Mouse (Mus musculus): ENCODE data around the gene Hmgcs2. TPM values are rescaled to one million over a fixed set of nuclear protein-coding genes. Genes with fewer than 3 reads are reported as not detected.

Gene Hmgcs2
- total RNA-seq (2014; rRNA removed), result 23.9 and 30.5 TPM in 2 replicates
- polyA plus RNA-seq (2015; fragmentation: Nextera tagmentation; extraction: Ambion mirVana), result 40.2 and 42.2 TPM in 2 replicates

DNA sequence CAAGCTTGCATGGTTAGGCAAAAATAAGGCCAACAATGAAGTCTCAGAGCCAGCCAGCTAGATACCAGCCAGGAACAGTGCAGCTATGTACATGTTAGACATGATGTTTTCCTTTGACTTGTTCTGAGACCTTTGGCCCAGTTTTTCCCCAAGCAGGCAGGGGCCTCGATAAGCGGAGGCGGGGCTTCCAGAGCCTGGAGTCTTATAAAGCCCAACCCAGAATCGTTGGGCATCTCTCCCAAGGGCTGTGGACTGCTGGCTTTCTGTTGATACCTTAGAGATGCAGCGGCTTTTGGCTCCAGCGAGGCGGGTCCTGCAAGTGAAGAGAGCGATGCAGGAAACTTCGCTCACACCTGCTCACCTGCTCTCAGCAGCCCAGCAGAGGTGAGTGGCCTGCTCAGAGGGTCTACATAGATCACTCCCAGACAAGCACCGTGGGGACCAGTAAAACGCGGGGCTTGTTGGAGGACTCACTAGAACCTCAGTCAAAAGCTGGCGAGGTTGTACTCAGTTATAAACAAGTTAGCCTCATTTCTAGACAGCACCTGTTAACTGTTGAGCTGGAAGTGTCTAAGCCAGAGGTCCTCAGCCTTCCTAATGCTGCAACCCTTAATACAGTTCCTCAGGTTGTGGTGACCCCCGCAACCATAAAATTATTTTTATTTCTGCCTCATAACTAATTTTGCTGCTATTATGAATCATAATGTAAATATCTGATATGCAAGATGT is at the start of gene Hmgcs2:
Gene Hmgcs2 (plus strand): TSS at position 232 of the 729 bp plus-strand sequence.
- no peak for TF ChIP-seq CTCF (IDR thresholded peaks at IDR 0.05; ENCODE audit: low read depth)
- DNase-seq (ENCODE audit: low spot score) (peak; percentile 34), ATAC-seq (peak; percentile 64)
- Histone ChIP-seq H3K4me1 (ENCODE audit: insufficient read depth, low read length) (no peaks in the 10 kb centered on the region), H3K27ac (peak within 1 kb of the TSS; percentile 27), H3K9me3 (ENCODE audit: low read length) (no peaks in the 10 kb centered on the region), H3K27me3 (ENCODE audit: insufficient read depth, low read length) (no peaks in the 10 kb centered on the region), H3K36me3 (ENCODE audit: insufficient read depth, low read length) (no peaks in the 10 kb centered on the region), H3K4me2 (ENCODE audit: low read depth, low read length) (peak within 1 kb of the TSS; percentile 27; the same call in 1 of the 2 replicates), H3K4me3 (ENCODE audit: low read length) (peak within 1 kb of the TSS; percentile 8; the same call in 1 of the 2 replicates), H3K9ac (replicated peaks; ENCODE audit: low read length) (no peak within 1 kb of the TSS)
- 59% methylated on average over 14 of the region's 14 CpGs for WGBS

DNA sequence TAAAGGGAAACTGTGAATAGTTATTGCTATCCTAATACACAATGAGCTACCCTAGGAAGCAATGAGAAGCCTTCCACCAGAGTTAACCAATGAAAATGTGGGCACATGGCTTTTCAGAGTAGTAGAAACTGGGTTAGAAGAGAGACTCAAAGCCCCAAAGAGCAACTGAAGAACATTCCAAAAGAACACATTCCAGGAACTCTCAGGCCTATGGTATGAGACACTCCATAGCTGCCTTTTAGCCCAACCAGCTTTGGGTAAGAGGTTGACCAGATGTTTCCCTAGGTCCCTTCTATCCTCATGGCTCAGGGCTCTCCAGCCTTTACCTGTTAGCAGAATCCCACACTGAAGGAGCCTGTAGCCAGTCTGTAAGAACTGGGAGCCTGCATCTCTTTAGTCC is 46.7 kb upstream of the Hmgcs2 start:
- Histone ChIP-seq H3K4me2 (ENCODE audit: low read depth, low read length) (no peak overlapping the region), H3K9ac (replicated peaks; ENCODE audit: low read length) (no peak overlapping the region), H3K27me3 (ENCODE audit: insufficient read depth, low read length) (no peaks in the 10 kb centered on the region), H3K27ac (no peak overlapping the region), H3K36me3 (ENCODE audit: insufficient read depth, low read length) (no peaks in the 10 kb centered on the region), H3K4me1 (ENCODE audit: insufficient read depth, low read length) (no peaks in the 10 kb centered on the region), H3K4me3 (ENCODE audit: low read length) (no peak overlapping the region), H3K9me3 (ENCODE audit: low read length) (no peaks in the 10 kb centered on the region)
- DNase-seq (ENCODE audit: low spot score) (no peak), ATAC-seq (no peak)
- no peak for TF ChIP-seq CTCF (IDR thresholded peaks at IDR 0.05; ENCODE audit: low read depth)

DNA sequence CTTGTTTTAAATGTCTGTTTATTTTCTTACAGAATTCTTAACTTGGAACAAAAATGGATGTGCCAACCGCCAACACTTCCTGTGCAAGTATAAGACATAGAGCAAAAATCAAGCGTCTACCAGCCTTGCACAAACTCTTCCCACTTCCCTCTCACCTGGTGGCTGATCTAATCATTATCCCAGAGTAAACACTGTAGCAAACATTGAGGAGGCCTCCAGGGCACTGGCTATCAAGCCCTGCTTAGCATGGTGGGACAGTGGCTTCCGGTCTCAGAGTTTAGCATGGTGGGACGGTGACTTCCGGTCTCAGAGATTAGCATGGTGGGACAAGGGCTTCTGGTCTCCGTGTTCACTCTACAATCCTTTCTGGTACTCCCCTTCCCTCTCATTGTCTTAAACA is 44.0 kb upstream of the Hmgcs2 start:
- WGBS, result 92% methylated on average over 6 of the region's 6 CpGs

DNA sequence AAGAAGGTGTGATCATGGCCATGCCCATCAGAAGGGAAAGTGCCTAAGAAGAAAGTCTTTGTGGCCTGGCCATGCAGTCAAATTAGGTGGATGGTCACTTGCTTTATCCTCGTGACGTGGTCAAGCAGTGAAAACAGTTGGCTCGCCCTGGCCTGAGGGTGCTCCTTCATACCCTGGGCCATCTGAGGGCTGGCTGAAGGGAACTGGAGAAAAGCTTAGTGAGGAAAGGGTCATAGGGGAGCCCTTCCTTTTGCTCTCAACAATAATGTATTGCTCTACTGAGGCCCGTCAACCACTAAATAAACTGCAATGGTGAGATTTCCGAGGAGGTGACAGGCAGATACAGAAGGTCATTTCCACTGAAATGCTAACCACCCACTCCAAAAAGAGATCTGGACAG is 43.0 kb upstream of the Hmgcs2 start:
- no peak for TF ChIP-seq CTCF (IDR thresholded peaks at IDR 0.05; ENCODE audit: low read depth)
- Histone ChIP-seq H3K27me3 (ENCODE audit: insufficient read depth, low read length) (no peaks in the 10 kb centered on the region), H3K36me3 (ENCODE audit: insufficient read depth, low read length) (no peaks in the 10 kb centered on the region), H3K27ac (no peak overlapping the region), H3K4me1 (ENCODE audit: insufficient read depth, low read length) (no peaks in the 10 kb centered on the region), H3K4me3 (ENCODE audit: low read length) (no peak overlapping the region), H3K4me2 (ENCODE audit: low read depth, low read length) (no peak overlapping the region), H3K9me3 (ENCODE audit: low read length) (no peaks in the 10 kb centered on the region), H3K9ac (replicated peaks; ENCODE audit: low read length) (no peak overlapping the region)
- ATAC-seq (no peak), DNase-seq (ENCODE audit: low spot score) (no peak)
- WGBS, result 73% methylated on average over 5 of the region's 5 CpGs

More for the DNA sequence above, 44.0 kb upstream of the Hmgcs2 start:
- no peaks in the 10 kb centered on the region for H3K27me3 ChIP-seq (ENCODE audit: insufficient read depth, low read length)
- no peak overlapping the region for H3K4me2 ChIP-seq (ENCODE audit: low read depth, low read length)
- no peak overlapping the region for H3K9ac ChIP-seq (replicated peaks; ENCODE audit: low read length)
- no peak overlapping the region for H3K4me3 ChIP-seq (ENCODE audit: low read length)
- no peak for TF ChIP-seq CTCF (IDR thresholded peaks at IDR 0.05; ENCODE audit: low read depth)
- ATAC-seq, result no peak
- no peak overlapping the region for H3K27ac ChIP-seq
- H3K36me3 ChIP-seq (ENCODE audit: insufficient read depth, low read length), result no peaks in the 10 kb centered on the region
- DNase-seq (ENCODE audit: low spot score), result no peak
- no peaks in the 10 kb centered on the region for H3K9me3 ChIP-seq (ENCODE audit: low read length)
- no peaks in the 10 kb centered on the region for H3K4me1 ChIP-seq (ENCODE audit: insufficient read depth, low read length)

DNA sequence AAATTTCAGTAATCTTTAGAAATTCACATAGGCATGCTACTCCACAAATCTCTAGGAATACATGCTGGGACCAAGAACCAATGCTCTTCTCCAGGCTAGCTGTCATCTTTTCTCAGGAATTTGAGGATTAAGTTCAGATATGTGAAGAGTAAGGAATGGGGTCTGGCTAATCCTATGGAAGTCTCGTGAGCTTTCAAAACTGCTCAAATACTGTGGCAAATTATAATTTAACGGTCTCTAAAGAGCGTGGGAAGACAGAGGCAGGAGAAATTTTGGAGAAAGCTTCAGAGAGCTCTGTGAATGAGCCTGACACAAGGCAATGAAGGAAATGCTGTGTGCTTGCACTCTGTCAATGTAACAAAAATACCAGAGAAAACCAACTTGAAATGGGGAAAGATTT is 42.1 kb upstream of the Hmgcs2 start:
- no peak overlapping the region for H3K9ac ChIP-seq (replicated peaks; ENCODE audit: low read length)
- no peak overlapping the region for H3K4me2 ChIP-seq (ENCODE audit: low read depth, low read length)
- 44% methylated on average over 3 of the region's 3 CpGs for WGBS
- no peak for DNase-seq (ENCODE audit: low spot score)
- H3K27ac ChIP-seq, result no peak overlapping the region
- no peak overlapping the region for H3K4me3 ChIP-seq (ENCODE audit: low read length)
- no peaks in the 10 kb centered on the region for H3K4me1 ChIP-seq (ENCODE audit: insufficient read depth, low read length)
- H3K9me3 ChIP-seq (ENCODE audit: low read length), result no peaks in the 10 kb centered on the region
- ATAC-seq, result no peak
- no peaks in the 10 kb centered on the region for H3K27me3 ChIP-seq (ENCODE audit: insufficient read depth, low read length)
- no peak for TF ChIP-seq CTCF (IDR thresholded peaks at IDR 0.05; ENCODE audit: low read depth)
- no peaks in the 10 kb centered on the region for H3K36me3 ChIP-seq (ENCODE audit: insufficient read depth, low read length)

DNA sequence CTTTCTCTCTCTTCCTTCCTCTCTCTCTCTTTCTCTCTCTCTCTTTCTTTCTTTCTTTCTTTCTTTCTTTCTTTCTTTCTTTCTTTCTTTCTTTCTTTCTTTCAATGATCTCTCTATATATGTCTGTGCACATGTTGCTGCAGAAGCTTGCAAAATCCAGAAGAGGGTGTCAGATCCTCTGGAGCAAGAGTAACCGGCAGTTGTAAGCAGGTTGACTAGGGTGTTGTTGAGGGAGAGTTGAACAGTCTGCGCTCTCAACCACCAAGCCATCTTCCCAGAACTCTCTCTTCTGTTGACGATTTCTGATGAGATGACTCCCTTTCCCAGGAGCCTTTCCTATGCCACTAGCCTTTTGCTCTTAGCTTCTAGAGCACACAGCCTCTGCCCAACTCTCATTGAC is 38.2 kb upstream of the Hmgcs2 start:
- DNase-seq (ENCODE audit: low spot score), result no peak
- ATAC-seq, result no peak
- H3K36me3 ChIP-seq (ENCODE audit: insufficient read depth, low read length), result no peaks in the 10 kb centered on the region
- WGBS, result 77% methylated on average over 3 of the region's 3 CpGs
- no peak overlapping the region for H3K27ac ChIP-seq
- no peaks in the 10 kb centered on the region for H3K27me3 ChIP-seq (ENCODE audit: insufficient read depth, low read length)
- no peaks in the 10 kb centered on the region for H3K9me3 ChIP-seq (ENCODE audit: low read length)
- H3K4me2 ChIP-seq (ENCODE audit: low read depth, low read length), result no peak overlapping the region
- H3K9ac ChIP-seq (replicated peaks; ENCODE audit: low read length), result no peak overlapping the region
- no peak overlapping the region for H3K4me3 ChIP-seq (ENCODE audit: low read length)
- no peak for TF ChIP-seq CTCF (IDR thresholded peaks at IDR 0.05; ENCODE audit: low read depth)
- no peaks in the 10 kb centered on the region for H3K4me1 ChIP-seq (ENCODE audit: insufficient read depth, low read length)

DNA sequence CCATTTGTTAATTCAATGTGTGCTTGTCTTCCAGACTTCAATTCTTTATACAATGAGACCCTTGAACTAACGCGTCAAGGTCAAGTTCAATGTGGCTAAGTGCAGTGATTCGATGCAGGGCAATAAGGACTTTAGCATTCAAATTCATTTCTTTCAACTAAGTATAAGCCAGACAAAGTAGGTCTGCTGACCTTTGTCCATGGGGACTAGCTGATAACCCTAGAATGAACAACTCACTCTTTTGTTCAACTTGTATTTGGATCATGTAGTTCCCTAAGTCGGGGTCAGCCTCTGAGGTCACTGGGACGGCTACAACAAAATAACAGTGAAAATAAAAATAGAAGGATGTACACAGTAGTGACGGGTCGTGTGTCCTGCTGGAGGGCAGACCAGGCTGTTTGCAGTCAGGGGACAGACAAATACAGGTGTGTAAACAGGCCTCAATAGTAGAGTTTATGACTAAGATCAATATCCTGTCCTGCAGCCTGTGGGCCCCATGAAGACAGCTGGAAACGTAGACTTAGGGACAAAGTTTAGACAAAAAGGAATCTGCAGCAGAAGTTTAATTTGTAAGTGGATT is 37.7 kb upstream of the Hmgcs2 start:
- no peak overlapping the region for H3K4me2 ChIP-seq (ENCODE audit: low read depth, low read length)
- H3K4me3 ChIP-seq (ENCODE audit: low read length), result no peak overlapping the region
- H3K36me3 ChIP-seq (ENCODE audit: insufficient read depth, low read length), result no peaks in the 10 kb centered on the region
- H3K9me3 ChIP-seq (ENCODE audit: low read length), result no peaks in the 10 kb centered on the region
- ATAC-seq, result no peak
- WGBS, result 70% methylated on average over 8 of the region's 8 CpGs
- TF ChIP-seq CTCF (IDR thresholded peaks at IDR 0.05; ENCODE audit: low read depth), result no peak
- H3K27me3 ChIP-seq (ENCODE audit: insufficient read depth, low read length), result no peaks in the 10 kb centered on the region
- H3K27ac ChIP-seq, result no peak overlapping the region
- no peaks in the 10 kb centered on the region for H3K4me1 ChIP-seq (ENCODE audit: insufficient read depth, low read length)
- DNase-seq (ENCODE audit: low spot score), result no peak
- no peak overlapping the region for H3K9ac ChIP-seq (replicated peaks; ENCODE audit: low read length)

Measured in hindbrain, postnatal 0 days (tissue).